Mouse (Mus musculus) kidney, adult 11 months (tissue): ENCODE data around the gene Zfp292.

Experiments used
- DNase-seq: peaks from one replicate; pipeline ENCODE4 v3.0.0; 2022

Gene Zfp292

GRCm38 (mm10) chr4:34785646-34786045, 97.1 kb downstream of the Zfp292 start:
- DNase-seq: no peak

GRCm38 (mm10) chr4:34784865-34785264, 97.9 kb downstream of the Zfp292 start:
- no peak for DNase-seq

- DNase-seq: no peak
Observed at GRCm38 (mm10) chr4:34782730-34783129, 100.0 kb downstream of the Zfp292 start.

- DNase-seq: peak; percentile 86
Observed at GRCm38 (mm10) chr4:34777677-34778527, 104.9 kb downstream of the Zfp292 start, which contains the start of gene Smim8. TSS of gene Smim8 (minus strand) at chr4:34778423.

GRCm38 (mm10) chr4:34771652-34772371, 110.9 kb downstream of the Zfp292 start:
- no peak for DNase-seq

- no peak for DNase-seq
Observed at GRCm38 (mm10) chr4:34756163-34756562, 126.6 kb downstream of the Zfp292 start, which contains the start of gene Gm136. TSS of gene Gm136 (minus strand) at chr4:34756263.
